Mouse (Mus musculus) heart, postnatal 0 days (tissue): ENCODE measurements around the gene Sdk2.

ENCODE experiments used
- CTCF ChIP-seq: IDR thresholded peaks from 2 replicates; pipeline ENCODE4 v1.5.1; 2016; ENCODE audit warnings: antibody characterized with exemption, control low read depth, low read depth
- EP300 ChIP-seq: IDR thresholded peaks from 2 replicates; pipeline ENCODE4 v1.6.1; 2016; ENCODE audit warnings: antibody characterized with exemption, low read depth

DNA sequence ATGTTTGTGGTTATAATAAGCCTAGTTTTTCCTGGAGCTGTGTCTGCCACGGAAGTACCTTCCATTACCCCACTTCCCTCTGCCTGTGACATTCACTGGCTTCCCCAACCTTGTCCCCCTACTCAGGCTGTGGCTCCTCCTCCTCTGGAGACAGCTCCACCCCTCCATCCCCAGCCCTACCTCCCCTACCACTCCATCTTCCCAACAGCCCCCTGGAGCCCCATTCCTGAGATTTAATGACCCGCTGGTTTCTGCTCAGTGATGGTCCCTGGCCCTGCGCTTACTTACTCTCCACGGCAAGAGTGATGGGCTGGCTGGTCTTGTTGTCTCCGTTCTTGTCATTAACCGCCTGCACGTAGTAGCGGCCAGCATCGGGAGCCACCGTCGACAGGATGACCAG is 181.9 kb downstream of the Sdk2 start:
- no peak for TF ChIP-seq CTCF
- TF ChIP-seq EP300: no peak
